Mouse (Mus musculus) liver, adult 2 months (tissue): ENCODE measurements at regions not wholly inside any gene's neighbourhood (a gene's known extent, or its start where the extent isn't known, plus 50 kb on each side); places are given as distances from the start of the nearest gene placed in this dataset.
A peak's percentile ranks its signal among the peaks of the same experiment; 100 is the strongest.

Experiments used
- DNase-seq: peaks from one replicate; pipeline ENCODE4 v3.0.0-alpha.2; 2011; ENCODE audit warnings: low read depth, low spot score; ENCODE audit errors: extremely low read depth
- H3K27ac ChIP-seq: fragments of 200-500 bp; replicated peaks from 2 replicates; pipeline ENCODE4 v1.5.1; 2012; ENCODE audit warnings: low read depth, mild to moderate bottlenecking, control low read depth, inconsistent platforms, low read length; ENCODE audit not compliant: insufficient read depth
- H3K27me3 ChIP-seq: fragments of 200-500 bp; 2 replicates; pipeline ENCODE4 v1.6.1; 2012; ENCODE audit warnings: mild to moderate bottlenecking, moderate library complexity, low read length, inconsistent platforms; ENCODE audit not compliant: control insufficient read depth, insufficient read depth
- H3K36me3 ChIP-seq: fragments of 200-500 bp; 2 replicates; pipeline ENCODE4 v1.6.1; 2012; ENCODE audit warnings: low read length, inconsistent platforms; ENCODE audit not compliant: control insufficient read depth, insufficient read depth
- H3K4me1 ChIP-seq: fragments of 200-500 bp; 2 replicates; pipeline ENCODE4 v1.6.1; 2011; ENCODE audit warnings: low read length; ENCODE audit not compliant: control insufficient read depth, insufficient read depth
- H3K4me3 ChIP-seq: fragments of 200-500 bp; 2 replicates; pipeline ENCODE4 v1.5.1; 2011; ENCODE audit warnings: low read depth, mild to moderate bottlenecking, control low read depth, low read length, moderate library complexity; ENCODE audit not compliant: insufficient read depth
- H3K79me2 ChIP-seq: fragments of 200-500 bp; 2 replicates; pipeline ENCODE4 v1.6.1; 2012; ENCODE audit warnings: inconsistent platforms, mild to moderate bottlenecking, low read length, moderate library complexity; ENCODE audit not compliant: control insufficient read depth, insufficient read depth
- H3K9ac ChIP-seq: fragments of 200-500 bp; 2 replicates; pipeline ENCODE4 v1.6.1; 2012; ENCODE audit warnings: low read depth, mild to moderate bottlenecking, control low read depth, inconsistent platforms, low read length
- CTCF ChIP-seq: fragments of 200-500 bp; IDR thresholded peaks from 2 replicates; pipeline ENCODE4 v1.5.1; 2011; ENCODE audit warnings: low read depth, low read length, control low read depth
- POLR2A ChIP-seq: fragments of 200-500 bp; IDR thresholded peaks from 2 replicates; pipeline ENCODE4 v1.6.1; 2011; ENCODE audit warnings: low read length, control low read depth; ENCODE audit not compliant: insufficient read depth; ENCODE audit errors: extremely low read depth
- WGBS: fragments of 180-500 bp; shearing (Covaris S2); methylation state at CpG from one replicate; pipeline ENCODE4 v1.1.7; 2018; 5-methylcytosine and 5-hydroxymethylcytosine counted together

DNA sequence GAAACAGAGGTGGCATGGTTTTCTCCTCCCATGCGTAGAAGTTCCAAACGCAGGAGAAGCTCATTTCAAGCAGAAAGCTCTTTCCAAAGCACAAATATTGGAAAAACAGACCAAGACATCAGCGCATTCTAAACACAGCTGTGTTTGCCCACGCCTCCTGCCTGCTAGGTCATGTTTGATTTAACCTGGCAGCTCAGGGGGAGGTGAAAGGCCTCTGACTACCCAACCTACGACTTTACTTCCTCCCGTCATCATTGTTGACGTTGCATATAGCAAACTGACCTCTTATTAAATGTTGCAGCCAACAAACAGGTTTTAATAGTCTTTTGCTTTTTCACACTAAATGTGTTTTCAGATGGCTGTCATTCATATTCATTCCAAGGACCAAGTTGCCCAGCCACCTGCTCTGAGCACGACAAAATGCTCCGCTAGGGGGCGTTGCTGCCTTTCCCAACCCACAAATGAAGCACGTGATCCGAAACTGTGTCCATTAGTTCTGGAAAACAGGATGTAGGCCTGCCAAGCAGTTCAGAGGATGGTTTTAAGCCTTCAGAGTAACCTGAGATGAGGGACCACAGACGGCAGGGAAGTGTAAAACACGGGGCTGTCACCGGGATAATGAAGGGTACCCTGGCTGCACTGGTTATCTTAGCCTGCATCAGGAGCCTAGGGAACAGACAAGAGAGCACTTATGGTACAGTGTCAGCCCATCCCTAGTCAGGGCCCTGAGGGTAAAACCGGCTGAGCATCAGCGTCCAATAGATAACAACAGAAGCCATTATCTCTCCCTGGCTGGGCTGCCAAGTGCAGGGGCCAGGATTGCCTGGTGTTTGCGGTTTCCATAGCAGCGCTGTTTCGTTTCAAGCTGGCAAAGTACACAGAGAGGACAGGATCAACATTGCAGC, 67.6 kb upstream of the Noct start:
- WGBS, result 9% methylated on average over 20 of the region's 20 CpGs
- TF ChIP-seq POLR2A, result no peak
- peak; percentile 86 for TF ChIP-seq CTCF
- Histone ChIP-seq H3K4me3 (no peak overlapping the region), H3K79me2 (no peaks in the 10 kb centered on the region), H3K27ac (peak overlapping the region; percentile 74), H3K9ac (0 out of 2 replicates have a peak overlapping the region, but pooled peaks have one; percentile 4), H3K27me3 (no peaks in the 10 kb centered on the region), H3K36me3 (no peaks in the 10 kb centered on the region), H3K4me1 (peaks cover 24% of the 10 kb centered on the region)
- peak; percentile 98 for DNase-seq

DNA sequence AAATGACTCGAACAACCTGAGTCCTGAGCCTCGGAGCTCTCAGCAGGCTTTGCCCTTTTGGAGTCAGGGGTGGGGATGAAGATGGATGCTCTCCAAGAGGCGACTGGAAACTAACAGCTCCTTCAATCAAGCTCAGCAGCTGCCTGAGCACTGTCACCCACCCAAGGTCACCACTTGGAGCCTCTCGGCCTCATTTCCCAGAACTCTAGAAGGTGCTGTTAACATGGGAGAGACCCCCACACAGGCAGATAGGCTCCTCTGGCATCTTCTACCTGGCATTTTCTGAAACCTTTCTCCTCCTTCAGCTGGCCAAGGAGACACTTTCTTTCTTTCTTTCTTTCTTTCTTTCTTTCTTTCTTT, 67.0 kb upstream of the Noct start:
- Histone ChIP-seq H3K27ac (peak overlapping the region; percentile 22; the same call in 1 of the 2 replicates), H3K79me2 (no peaks in the 10 kb centered on the region), H3K36me3 (no peaks in the 10 kb centered on the region), H3K27me3 (no peaks in the 10 kb centered on the region), H3K4me3 (no peak overlapping the region), H3K4me1 (peaks cover 24% of the 10 kb centered on the region), H3K9ac (no peak overlapping the region)
- no peak for DNase-seq
- no peak for TF ChIP-seq CTCF
- TF ChIP-seq POLR2A, result no peak
- WGBS, result 10% methylated on average over 4 of the region's 4 CpGs

DNA sequence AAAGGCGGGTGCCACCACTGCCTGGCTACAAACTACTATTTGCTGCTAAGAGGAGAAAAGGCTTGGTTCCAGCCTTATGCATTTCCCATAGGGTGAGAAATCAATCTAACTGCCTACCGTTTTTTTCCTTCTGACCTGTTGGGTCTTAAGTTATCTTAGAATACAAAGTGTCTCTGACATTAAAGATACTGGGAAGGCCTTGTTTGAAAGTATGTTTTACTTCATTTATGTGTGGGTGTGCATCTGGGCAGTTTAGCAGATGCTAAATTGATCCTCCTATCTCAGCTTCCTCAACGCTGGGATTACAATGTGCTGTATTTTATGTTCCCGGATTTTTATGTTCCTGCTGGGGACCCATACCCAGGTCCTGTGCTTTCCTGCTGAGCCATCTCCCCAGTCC, 65.8 kb upstream of the Noct start:
- Histone ChIP-seq H3K79me2 (no peaks in the 10 kb centered on the region), H3K27me3 (no peaks in the 10 kb centered on the region), H3K27ac (no peak overlapping the region), H3K4me3 (no peak overlapping the region), H3K4me1 (peaks cover 24% of the 10 kb centered on the region), H3K9ac (no peak overlapping the region), H3K36me3 (no peaks in the 10 kb centered on the region)
- TF ChIP-seq CTCF (no peak), POLR2A (no peak)
- WGBS, result 80% methylated on average over 4 of the region's 4 CpGs
- no peak for DNase-seq

DNA sequence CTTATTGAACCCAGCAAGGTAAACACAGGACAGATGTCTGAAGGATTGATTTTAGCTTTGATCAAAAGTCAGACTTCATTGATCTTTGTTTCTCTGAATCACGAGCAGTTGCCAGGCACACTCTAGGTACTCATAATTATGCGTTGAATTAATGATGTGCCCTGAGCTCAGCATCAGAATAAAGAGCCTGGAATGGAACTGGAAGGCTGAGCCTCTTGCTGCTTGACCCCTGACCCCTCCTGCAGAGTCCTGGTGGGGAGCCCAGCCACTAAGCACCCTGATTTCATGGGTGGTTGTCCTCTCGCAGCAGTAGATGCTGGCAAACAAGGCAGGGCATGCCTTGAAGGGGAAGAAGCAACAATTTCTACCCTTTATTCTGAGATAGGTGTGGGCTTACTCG, 64.9 kb upstream of the Noct start:
- peak; percentile 85 for DNase-seq
- Histone ChIP-seq H3K79me2 (no peaks in the 10 kb centered on the region), H3K4me1 (peaks cover 24% of the 10 kb centered on the region), H3K36me3 (no peaks in the 10 kb centered on the region), H3K9ac (no peak overlapping the region), H3K27me3 (no peaks in the 10 kb centered on the region), H3K27ac (no peak overlapping the region), H3K4me3 (no peak overlapping the region)
- WGBS, result 29% methylated on average over 4 of the region's 4 CpGs
- no peak for TF ChIP-seq POLR2A
- no peak for TF ChIP-seq CTCF

DNA sequence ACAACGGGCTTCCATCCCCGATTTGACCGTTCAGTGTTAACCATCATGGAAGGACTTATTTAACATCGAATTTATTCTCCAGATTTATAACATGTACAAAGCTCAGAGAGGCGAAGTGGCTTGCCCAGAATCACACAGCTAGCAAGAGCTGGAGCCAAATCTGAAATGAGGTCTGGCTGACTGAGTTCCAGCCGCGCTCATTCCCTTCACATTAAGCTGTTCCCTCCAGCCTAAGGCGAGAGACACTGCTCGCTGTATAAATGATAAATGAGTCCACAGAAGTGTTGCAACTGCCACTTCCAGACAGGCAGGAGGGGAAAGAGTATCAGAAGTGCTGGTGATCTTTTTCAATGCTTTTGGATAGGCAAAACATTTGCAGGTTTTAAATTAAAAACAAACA, 64.4 kb upstream of the Noct start:
- Histone ChIP-seq H3K27ac (no peak overlapping the region), H3K9ac (no peak overlapping the region), H3K79me2 (no peaks in the 10 kb centered on the region), H3K27me3 (no peaks in the 10 kb centered on the region), H3K36me3 (no peaks in the 10 kb centered on the region), H3K4me3 (no peak overlapping the region), H3K4me1 (peaks cover 24% of the 10 kb centered on the region)
- WGBS, result 30% methylated on average over 9 of the region's 9 CpGs
- peak; percentile 29 for DNase-seq
- TF ChIP-seq POLR2A, result no peak
- no peak for TF ChIP-seq CTCF

DNA sequence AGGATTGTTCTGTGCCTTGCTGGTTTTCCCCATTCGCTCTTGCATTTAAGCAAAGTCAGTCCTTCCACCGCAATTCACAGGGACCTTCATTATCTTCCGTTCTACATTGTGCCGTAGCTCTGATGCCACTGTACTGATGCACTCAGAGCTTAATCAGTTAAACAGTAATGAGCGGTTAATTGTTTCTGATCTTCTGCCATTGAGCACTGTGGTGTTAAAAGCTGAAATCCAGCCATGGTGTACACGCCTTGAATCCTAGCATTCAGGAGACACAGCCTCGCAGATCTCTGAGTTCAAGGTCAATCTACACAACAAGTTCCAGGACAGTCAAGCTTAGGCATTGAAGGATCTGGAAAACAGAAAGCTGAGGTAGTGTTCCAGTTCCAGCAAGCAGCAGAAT, 63.6 kb upstream of the Noct start:
- DNase-seq, result no peak
- H3K36me3 ChIP-seq, result no peaks in the 10 kb centered on the region
- no peak overlapping the region for H3K27ac ChIP-seq
- no peaks in the 10 kb centered on the region for H3K79me2 ChIP-seq
- H3K4me1 ChIP-seq, result peaks cover 22% of the 10 kb centered on the region
- no peak for TF ChIP-seq POLR2A
- 73% methylated on average over 7 of the region's 7 CpGs for WGBS
- no peak overlapping the region for H3K4me3 ChIP-seq
- no peak overlapping the region for H3K9ac ChIP-seq
- H3K27me3 ChIP-seq, result no peaks in the 10 kb centered on the region
